Mouse (Mus musculus): ENCODE data around the gene Gm49450. TPM values are rescaled to one million over a fixed set of nuclear protein-coding genes. Genes with fewer than 3 reads are reported as not detected.

The Gm49450 gene
- not detected in 2 replicates for polyA plus RNA-seq (2016; fragmentation: Nextera tagmentation; extraction: Ambion mirVana)

DNA sequence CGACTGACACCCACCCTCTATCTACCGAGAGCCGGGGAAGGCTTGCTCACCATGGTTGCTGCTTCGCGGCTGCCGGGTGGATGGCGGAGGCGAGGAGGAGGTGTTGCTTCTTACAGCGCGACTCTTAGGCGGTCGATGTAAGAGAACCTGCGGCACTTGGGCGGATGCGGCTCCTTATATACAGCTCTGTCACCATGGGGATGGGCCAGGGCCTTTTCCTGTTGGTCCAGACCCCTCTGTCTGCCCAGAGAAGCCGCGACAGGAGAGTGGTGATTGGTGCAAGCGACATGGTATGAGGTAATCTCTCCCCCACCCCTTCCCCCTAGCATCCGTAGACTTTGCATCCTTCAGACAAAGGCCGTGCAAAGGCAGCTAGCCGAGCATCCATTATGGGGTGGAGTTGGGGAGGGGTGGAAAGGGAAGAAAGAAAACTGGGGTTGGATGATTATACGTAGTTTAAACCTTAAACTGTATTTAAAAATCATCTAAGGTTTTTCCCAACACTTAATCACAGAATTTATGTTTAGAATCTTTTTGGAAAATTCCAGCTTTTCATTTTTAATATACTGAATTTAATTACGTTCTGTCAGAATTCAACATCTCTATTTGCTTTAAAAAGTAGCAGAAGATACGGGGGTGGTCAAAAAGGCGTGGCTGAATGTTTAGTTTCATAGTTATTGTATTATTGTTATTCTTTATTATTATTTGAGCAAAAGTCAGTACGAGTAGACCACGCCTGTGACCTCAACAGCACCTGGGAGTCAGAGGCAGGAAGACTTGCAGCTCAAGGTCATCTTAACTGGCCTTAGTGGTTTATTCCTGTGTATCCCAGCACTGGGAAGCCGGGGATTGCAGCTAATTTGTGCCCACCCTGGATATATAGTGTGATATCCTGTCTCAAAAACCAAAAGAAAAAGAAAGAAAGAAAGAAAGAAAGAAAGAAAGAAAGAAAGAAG, at the start of gene Gm49450, which contains the start of gene Tuba1a:
Gm49450 (minus strand) TSS at position 151 of the 956 bp plus-strand sequence.
Tuba1a (minus strand) TSS at position 303 of the 956 bp plus-strand sequence.
- peaks cover 20% of the 10 kb centered on the region for H3K36me3 ChIP-seq
- no peaks in the 10 kb centered on the region for H3K27me3 ChIP-seq (ENCODE audit: low read depth, poor library complexity, severe bottlenecking)
- peak; percentile 97 for DNase-seq (ENCODE audit: low spot score)
- peak within 1 kb of the TSS; percentile 79 for H3K4me3 ChIP-seq
- peak within 1 kb of the TSS; percentile 96 for H3K27ac ChIP-seq
- H3K4me1 ChIP-seq = peaks cover 30% of the 10 kb centered on the region
- WGBS = 7% methylated on average over 28 of the region's 28 CpGs
- no peaks in the 10 kb centered on the region for H3K9me3 ChIP-seq (replicated peaks)

DNA sequence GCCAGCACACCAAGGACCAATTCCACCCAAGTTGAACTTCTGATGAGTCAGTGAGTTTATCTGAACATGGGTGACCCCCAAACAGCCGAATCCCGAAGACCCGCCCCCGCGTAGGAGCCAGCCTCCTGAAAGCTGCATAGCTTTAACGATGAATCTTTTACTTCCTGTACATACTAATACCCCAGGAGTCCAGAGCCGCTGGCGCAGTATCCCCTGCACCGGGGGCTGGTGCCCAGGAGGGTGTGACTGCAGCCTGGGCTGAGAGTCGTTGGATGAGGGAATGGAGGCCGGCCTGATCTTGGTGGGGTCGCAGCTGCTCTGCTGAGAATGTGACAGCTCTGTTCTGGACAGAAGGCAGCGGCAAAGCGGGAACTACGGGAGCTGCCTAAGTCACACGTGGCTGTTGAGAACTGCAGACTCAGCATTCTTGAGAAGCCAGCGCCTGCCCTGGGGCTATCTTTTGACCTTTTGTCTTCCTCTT, 48.1 kb upstream of the Gm49450 start:
- Histone ChIP-seq H3K4me1 (peaks cover 19% of the 10 kb centered on the region), H3K36me3 (no peaks in the 10 kb centered on the region), H3K27ac (peak overlapping the region; percentile 62), H3K4me3 (peak overlapping the region; percentile 37), H3K27me3 (ENCODE audit: low read depth, poor library complexity, severe bottlenecking) (peaks cover 15% of the 10 kb centered on the region; the same call in 1 of the 2 replicates), H3K9me3 (replicated peaks) (no peaks in the 10 kb centered on the region)
- 22% methylated on average over 17 of the region's 17 CpGs for WGBS
- no peak for DNase-seq (ENCODE audit: low spot score)

DNA sequence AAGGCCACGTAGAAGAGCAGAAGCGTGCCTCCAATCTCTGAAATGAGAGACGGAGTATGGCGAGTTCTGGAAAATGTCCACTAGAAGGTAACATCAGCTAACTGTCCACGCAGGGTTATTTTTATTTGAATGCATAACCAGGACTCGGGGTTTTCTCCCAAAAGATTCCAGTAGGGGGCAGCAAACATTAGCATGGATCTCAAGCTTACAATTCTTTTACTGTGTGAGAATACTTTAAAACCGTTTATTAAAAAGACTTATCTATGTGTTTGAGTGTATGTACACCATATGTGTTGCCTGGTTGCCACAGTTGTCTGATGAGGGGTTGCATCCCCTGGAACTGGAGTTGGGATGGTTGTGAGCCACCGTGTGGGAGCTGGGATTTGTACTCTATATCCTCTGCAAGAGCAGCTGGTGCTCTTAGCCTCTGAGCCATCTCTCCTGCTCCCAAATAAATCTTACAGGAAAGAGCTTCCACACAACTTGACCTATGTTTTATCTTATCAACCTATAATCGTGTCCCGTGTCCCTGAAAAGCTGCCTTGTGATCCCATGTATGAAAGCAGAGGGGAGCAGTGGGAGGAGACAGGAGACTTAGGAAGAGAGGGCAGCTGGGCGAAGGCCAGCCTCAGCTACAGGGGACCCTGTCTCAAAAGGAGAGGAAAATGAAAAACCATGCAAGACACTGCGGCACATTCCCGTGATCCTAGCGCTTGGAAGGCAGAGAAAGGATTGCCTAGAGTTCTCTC, 47.4 kb upstream of the Gm49450 start:
- H3K36me3 ChIP-seq = no peaks in the 10 kb centered on the region
- H3K27me3 ChIP-seq (ENCODE audit: low read depth, poor library complexity, severe bottlenecking) = peaks cover 15% of the 10 kb centered on the region; the same call in 1 of the 2 replicates
- H3K4me3 ChIP-seq = peak overlapping the region; percentile 37; the same call in 1 of the 2 replicates
- peaks cover 19% of the 10 kb centered on the region for H3K4me1 ChIP-seq
- no peak for DNase-seq (ENCODE audit: low spot score)
- 47% methylated on average over 14 of the region's 14 CpGs for WGBS
- no peaks in the 10 kb centered on the region for H3K9me3 ChIP-seq (replicated peaks)
- H3K27ac ChIP-seq = peak overlapping the region; percentile 62; the same call in 1 of the 2 replicates

DNA sequence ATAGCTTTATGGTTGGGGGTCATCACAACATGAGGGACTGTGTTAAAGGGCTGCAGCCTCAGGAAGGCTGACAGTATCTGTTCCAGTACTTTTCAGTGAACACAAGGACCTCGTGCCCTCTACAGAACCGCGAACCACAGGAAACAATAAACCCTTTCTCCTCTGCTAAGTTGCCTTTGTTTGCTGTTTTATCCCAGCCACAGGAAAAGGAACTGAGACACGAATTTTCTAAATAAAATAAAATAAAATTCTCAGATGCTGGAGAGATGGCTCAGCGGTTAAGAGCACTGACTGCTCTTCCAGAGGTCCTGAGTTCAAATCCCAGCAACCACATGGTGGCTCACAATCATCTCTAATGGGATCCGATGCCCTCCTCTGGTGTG, 45.4 kb upstream of the Gm49450 start:
- no peak for DNase-seq (ENCODE audit: low spot score)
- WGBS = 72% methylated on average over 6 of the region's 6 CpGs
- no peaks in the 10 kb centered on the region for H3K36me3 ChIP-seq
- H3K4me1 ChIP-seq = peaks cover 19% of the 10 kb centered on the region
- H3K9me3 ChIP-seq (replicated peaks) = no peaks in the 10 kb centered on the region
- no peak overlapping the region for H3K27ac ChIP-seq
- H3K27me3 ChIP-seq (ENCODE audit: low read depth, poor library complexity, severe bottlenecking) = peaks cover 15% of the 10 kb centered on the region; the same call in 1 of the 2 replicates
- H3K4me3 ChIP-seq = no peak overlapping the region

DNA sequence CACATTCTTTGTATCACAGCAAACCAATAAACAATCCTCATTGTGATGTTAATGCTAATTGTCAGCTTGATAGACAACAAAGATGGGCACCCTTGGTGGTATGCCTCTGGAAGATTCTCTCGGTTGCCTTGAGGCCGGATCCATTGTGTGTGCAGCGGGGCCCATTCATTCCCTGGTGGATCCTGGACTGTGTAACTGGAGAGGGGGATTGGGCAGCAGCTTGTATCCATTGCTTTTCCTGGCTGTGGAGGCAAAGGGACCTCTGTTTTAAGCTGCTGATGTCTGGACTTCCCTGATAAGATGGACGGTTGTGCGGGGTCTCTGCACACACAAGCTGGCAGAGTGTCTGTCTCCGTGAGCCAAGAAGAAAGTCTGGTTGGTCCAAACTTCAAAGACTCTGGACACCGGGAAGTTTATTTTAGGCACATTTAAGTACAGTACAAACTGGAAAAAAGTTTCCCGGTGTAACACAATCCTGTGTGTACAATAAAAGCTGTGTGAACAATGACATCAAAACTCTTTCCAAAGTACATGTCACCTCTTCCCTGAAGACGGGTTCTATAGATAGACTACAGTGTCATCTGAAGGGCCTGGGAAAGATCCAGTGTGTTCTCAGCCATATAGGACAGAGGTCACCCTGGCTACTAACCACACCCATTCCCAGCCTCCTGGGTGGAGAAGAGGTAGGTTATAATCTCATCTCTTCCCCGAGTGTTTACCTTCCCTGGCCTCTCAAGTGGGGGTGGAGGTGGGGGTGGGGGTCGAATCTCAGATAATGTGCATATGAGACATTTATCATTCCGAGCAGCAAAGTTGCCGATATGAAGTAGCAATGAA, 44.8 kb upstream of the Gm49450 start:
- WGBS = 80% methylated on average over 13 of the region's 13 CpGs
- Histone ChIP-seq H3K9me3 (replicated peaks) (no peaks in the 10 kb centered on the region), H3K27ac (no peak overlapping the region), H3K36me3 (no peaks in the 10 kb centered on the region), H3K27me3 (ENCODE audit: low read depth, poor library complexity, severe bottlenecking) (peaks cover 15% of the 10 kb centered on the region; the same call in 1 of the 2 replicates), H3K4me1 (peaks cover 24% of the 10 kb centered on the region), H3K4me3 (no peak overlapping the region)
- no peak for DNase-seq (ENCODE audit: low spot score)

DNA sequence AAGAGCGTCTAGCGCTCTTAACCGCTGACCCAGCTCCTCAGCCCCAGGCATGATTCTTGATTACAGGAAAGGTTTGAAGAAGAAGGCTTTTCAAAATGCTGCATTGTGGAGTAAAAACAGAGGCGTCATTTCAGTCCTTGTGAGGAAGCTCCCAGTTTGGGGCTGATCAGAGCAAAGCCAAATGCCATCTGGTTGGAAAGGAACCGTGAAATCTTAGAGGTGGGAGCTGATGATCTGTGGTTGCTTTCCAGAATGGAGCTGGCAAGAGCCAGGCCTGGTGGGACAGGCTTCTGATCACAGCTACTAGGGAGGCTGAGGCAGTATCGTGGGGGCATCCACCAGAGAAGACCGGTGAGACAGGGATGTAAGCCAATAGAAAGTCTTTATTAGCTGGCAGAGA, 43.5 kb upstream of the Gm49450 start:
- H3K27ac ChIP-seq = no peak overlapping the region
- 81% methylated on average over 7 of the region's 7 CpGs for WGBS
- H3K36me3 ChIP-seq = no peaks in the 10 kb centered on the region
- H3K4me1 ChIP-seq = peaks cover 34% of the 10 kb centered on the region
- H3K4me3 ChIP-seq = no peak overlapping the region
- peaks cover 11% of the 10 kb centered on the region for H3K27me3 ChIP-seq (ENCODE audit: low read depth, poor library complexity, severe bottlenecking)
- no peak for DNase-seq (ENCODE audit: low spot score)
- H3K9me3 ChIP-seq (replicated peaks) = no peaks in the 10 kb centered on the region

DNA sequence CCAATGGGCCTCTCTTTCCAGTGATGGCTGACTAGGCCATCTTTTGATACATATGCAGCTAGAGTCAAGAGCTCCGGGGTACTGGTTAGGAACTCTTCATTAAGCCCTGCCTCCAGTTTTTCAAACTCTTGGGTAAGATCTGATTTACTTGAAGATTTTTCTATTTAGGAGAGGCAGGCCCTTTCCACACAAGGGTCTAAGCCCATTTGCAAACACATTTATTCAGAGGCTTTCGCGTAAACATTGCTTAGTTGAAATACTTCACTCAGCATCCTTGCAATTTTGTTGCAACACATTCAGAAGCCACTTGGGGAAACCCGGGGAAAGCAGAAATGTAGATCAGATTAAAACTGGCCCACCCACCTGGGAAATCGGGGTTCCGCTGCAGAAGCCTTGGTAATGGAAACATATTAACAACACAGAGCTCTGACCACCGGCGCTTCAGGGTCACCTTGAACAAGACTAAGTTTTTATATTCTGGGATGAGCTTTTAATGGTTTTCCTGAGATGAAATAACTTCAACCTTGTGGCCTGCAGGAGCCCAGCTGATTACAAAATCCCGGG, 41.7 kb upstream of the Gm49450 start:
- Histone ChIP-seq H3K4me1 (peaks cover 40% of the 10 kb centered on the region), H3K36me3 (no peaks in the 10 kb centered on the region), H3K27me3 (ENCODE audit: low read depth, poor library complexity, severe bottlenecking) (peaks cover 19% of the 10 kb centered on the region), H3K4me3 (no peak overlapping the region), H3K27ac (no peak overlapping the region), H3K9me3 (replicated peaks) (no peaks in the 10 kb centered on the region)
- 87% methylated on average over 9 of the region's 9 CpGs for WGBS
- DNase-seq (ENCODE audit: low spot score) = no peak

DNA sequence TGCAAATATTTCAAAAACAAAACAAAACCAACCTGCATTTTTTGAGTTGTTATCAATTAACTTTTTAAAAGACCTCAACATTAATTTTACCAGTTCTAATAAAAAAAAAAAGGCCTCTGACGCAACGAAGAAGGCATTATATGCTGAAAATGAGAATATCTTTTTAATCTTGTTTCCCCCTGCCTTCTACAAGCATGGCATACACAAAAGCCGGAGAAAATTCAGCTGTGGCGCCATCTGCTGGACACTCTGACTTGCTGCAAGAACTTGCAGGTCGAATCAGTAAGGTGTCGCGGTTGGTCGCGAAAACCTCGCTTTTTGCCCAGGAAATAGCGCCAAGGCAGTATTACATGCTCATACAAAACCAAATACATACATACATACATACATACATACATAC, 40.5 kb upstream of the Gm49450 start:
- Histone ChIP-seq H3K4me1 (peaks cover 45% of the 10 kb centered on the region), H3K9me3 (replicated peaks) (no peaks in the 10 kb centered on the region), H3K27me3 (ENCODE audit: low read depth, poor library complexity, severe bottlenecking) (peaks cover 19% of the 10 kb centered on the region), H3K36me3 (no peaks in the 10 kb centered on the region), H3K27ac (peak overlapping the region; percentile 92), H3K4me3 (peak overlapping the region; percentile 54; the same call in 1 of the 2 replicates)
- 2% methylated on average over 11 of the region's 11 CpGs for WGBS
- peak; percentile 95 for DNase-seq (ENCODE audit: low spot score)

DNA sequence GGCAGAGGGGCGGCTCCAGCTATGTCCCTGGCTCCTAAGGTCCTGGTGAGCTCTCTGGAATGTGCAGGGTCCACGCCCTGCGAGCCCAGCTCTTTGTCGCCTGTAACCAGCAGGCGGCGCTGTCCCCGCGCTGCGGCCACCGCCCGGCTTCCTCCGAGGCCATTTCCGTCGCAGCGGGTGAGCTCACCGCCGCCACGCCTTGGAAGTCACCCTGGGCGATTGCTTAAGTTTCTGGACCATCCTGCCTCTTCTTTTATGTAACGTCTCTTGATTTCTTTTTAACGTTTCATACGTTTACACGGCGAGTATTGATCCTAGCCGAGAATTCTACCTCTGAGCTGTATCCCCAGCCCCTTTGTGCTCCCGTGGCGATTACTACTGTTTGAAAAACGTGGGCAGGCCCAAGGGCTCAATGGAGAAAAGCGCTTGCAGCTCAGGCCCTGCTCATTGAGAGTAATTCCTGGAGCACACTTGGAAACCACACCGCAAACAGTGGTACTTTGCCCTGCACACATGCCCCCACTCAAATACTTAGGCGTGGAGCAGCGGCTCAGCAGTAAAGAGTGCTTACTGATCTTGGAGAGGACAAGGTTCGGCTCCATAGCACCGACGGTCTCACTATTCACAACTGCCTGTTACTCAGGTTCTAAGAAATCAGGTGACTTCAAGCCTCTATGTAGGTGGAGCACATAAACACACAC, 39.9 kb upstream of the Gm49450 start:
- Histone ChIP-seq H3K4me3 (peak overlapping the region; percentile 54), H3K36me3 (no peaks in the 10 kb centered on the region), H3K27ac (peak overlapping the region; percentile 92), H3K27me3 (ENCODE audit: low read depth, poor library complexity, severe bottlenecking) (peaks cover 19% of the 10 kb centered on the region), H3K9me3 (replicated peaks) (no peaks in the 10 kb centered on the region), H3K4me1 (peaks cover 47% of the 10 kb centered on the region)
- 8% methylated on average over 35 of the region's 35 CpGs for WGBS
- DNase-seq (ENCODE audit: low spot score) = peak; percentile 98

DNA sequence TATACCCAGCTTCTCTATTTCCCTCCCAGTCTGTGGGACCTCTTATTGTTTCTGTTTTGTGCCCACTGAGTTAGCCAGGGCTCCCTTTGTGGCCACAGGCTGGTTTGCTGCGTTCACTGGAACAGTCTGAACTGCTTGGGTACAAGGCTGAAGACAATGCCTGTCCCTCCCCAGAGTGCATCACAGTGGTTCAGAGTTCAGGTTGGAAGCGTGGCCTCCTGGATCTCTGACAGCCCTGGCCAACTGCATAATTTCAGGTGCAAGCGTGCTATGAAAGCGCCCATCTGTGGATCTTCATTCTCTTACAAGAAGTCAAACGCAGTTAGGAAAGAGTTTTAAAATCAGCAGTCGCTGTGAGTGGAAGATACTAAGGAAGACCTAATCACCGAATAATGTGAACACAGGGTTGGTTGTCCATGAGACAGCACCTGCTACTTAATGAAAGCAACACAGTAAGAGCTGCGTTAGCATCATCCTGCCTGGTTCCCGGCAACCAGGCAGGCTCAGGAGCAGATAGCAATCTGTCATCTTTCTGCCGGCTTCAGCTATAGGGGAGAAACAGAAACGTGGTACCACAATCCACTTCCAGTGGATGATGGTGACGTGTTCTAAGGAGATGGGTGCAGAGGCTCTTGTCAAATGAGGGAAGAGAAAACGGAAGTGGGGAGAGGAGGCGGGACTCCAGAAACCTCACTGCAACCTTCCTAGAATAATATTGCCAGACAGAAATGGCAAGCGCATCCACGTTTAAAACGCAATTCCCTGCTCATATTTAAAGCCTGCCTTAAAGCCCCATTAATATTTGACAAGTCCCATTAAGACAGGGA, 38.9 kb upstream of the Gm49450 start:
- peaks cover 57% of the 10 kb centered on the region for H3K4me1 ChIP-seq
- 42% methylated on average over 17 of the region's 17 CpGs for WGBS
- H3K9me3 ChIP-seq (replicated peaks) = no peaks in the 10 kb centered on the region
- peak overlapping the region; percentile 54 for H3K4me3 ChIP-seq
- H3K27ac ChIP-seq = peak overlapping the region; percentile 92
- H3K36me3 ChIP-seq = no peaks in the 10 kb centered on the region
- DNase-seq (ENCODE audit: low spot score) = no peak
- H3K27me3 ChIP-seq (ENCODE audit: low read depth, poor library complexity, severe bottlenecking) = peaks cover 19% of the 10 kb centered on the region

All from limb, embryonic 10.5 days (tissue).